Mouse (Mus musculus) kidney, adult 2 months (tissue): ENCODE measurements around the gene Rpl37a. TPM values are rescaled to one million over a fixed set of nuclear protein-coding genes. Genes with fewer than 3 reads are reported as not detected.

Source experiments
- DNase-seq: peaks from one replicate; pipeline ENCODE4 v3.0.0; 2021
- H3K27ac ChIP-seq: fragments of 200-500 bp; 2 replicates; pipeline ENCODE4 v1.5.1; 2012; ENCODE audit warnings: low read depth, low read length, control low read depth, inconsistent platforms; ENCODE audit not compliant: insufficient read depth
- H3K27me3 ChIP-seq: fragments of 200-500 bp; replicated peaks from 2 replicates; pipeline ENCODE4 v1.6.1; 2012; ENCODE audit warnings: mild to moderate bottlenecking, moderate library complexity, low read length, inconsistent platforms; ENCODE audit not compliant: control insufficient read depth, insufficient read depth
- H3K36me3 ChIP-seq: fragments of 200-500 bp; 2 replicates; pipeline ENCODE4 v1.6.1; 2012; ENCODE audit warnings: mild to moderate bottlenecking, moderate library complexity, low read length, inconsistent platforms; ENCODE audit not compliant: control insufficient read depth, insufficient read depth
- H3K4me1 ChIP-seq: fragments of 200-500 bp; 2 replicates; pipeline ENCODE4 v1.6.1; 2011; ENCODE audit warnings: low read length; ENCODE audit not compliant: control insufficient read depth, insufficient read depth
- H3K4me3 ChIP-seq: fragments of 200-500 bp; 2 replicates; pipeline ENCODE4 v1.5.1; 2011; ENCODE audit warnings: mild to moderate bottlenecking, low read depth, low read length, control low read depth; ENCODE audit not compliant: insufficient read depth
- CTCF ChIP-seq: fragments of 200-500 bp; conservative IDR thresholded peaks from 2 replicates; pipeline ENCODE4 v1.5.1; 2011; ENCODE audit warnings: low read depth, mild to moderate bottlenecking, control low read depth, low read length, moderate library complexity, mixed read lengths; ENCODE audit not compliant: insufficient read depth, insufficient read length
- POLR2A ChIP-seq: fragments of 200-500 bp; IDR thresholded peaks from one replicate; pipeline ENCODE4 v1.6.1; 2011; ENCODE audit warnings: low read depth, low read length, control low read depth
- WGBS: fragments of 180-500 bp; shearing (Covaris S2); methylation state at CpG from one replicate; pipeline ENCODE4 v1.1.7; 2018; 5-methylcytosine and 5-hydroxymethylcytosine counted together
- polyA plus RNA-seq: library from polyadenylated mRNA; depleted of rRNA; stranded (reverse); fragments of >200 nt; gene quantifications from 2 replicates; pipeline ENCODE4 v1.2.3, GENCODE M21; 2012

The Rpl37a gene
- polyA plus RNA-seq, 1 experiment: 773 TPM

- H3K27me3 ChIP-seq: no peaks in the 10 kb centered on the region
- DNase-seq: no peak
- no peaks in the 10 kb centered on the region for H3K36me3 ChIP-seq
- WGBS: 77% methylated on average over 6 of the region's 6 CpGs
- no peaks in the 10 kb centered on the region for H3K4me1 ChIP-seq
- H3K27ac ChIP-seq: no peak overlapping the region
- H3K4me3 ChIP-seq: no peak overlapping the region
- no peak for TF ChIP-seq CTCF
- TF ChIP-seq POLR2A: no peak
Measured at GRCm38 (mm10) chr1:72720115-72720725, 9.1 kb downstream of the Rpl37a start.

- Histone ChIP-seq H3K27me3 (no peaks in the 10 kb centered on the region), H3K36me3 (no peaks in the 10 kb centered on the region), H3K4me1 (no peaks in the 10 kb centered on the region), H3K4me3 (no peak overlapping the region), H3K27ac (no peak overlapping the region)
- DNase-seq: no peak
- TF ChIP-seq POLR2A (no peak), CTCF (no peak)
- WGBS: 61% methylated on average over 8 of the region's 8 CpGs
Measured at GRCm38 (mm10) chr1:72722646-72723045, 11.6 kb downstream of the Rpl37a start.

- TF ChIP-seq CTCF (no peak), POLR2A (no peak)
- Histone ChIP-seq H3K36me3 (no peaks in the 10 kb centered on the region), H3K27me3 (no peaks in the 10 kb centered on the region), H3K27ac (no peak overlapping the region), H3K4me3 (no peak overlapping the region), H3K4me1 (no peaks in the 10 kb centered on the region)
- WGBS: 80% methylated on average over 2 of the region's 2 CpGs
- DNase-seq: no peak
Measured at GRCm38 (mm10) chr1:72724354-72724753, 13.3 kb downstream of the Rpl37a start.

DNA sequence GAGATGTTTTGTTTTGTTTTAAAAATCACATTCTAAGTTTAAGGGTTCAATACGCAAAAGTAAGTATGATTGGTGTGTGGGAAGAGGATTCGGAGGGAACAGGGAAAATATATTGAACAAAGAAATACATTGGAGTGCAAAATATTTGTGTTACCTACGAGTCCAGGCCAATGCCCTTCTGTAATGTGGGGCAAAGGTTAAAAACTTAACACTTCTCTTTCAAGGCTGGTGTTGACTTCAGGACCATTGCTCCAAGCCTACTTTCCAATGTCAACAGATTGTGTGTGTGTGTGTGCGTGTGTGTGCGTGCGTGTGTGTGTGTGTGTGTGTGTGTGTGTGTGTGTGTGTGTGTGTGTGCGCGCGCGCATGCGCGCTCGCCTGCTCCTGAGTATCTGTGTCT is 14.9 kb downstream of the Rpl37a start:
- no peaks in the 10 kb centered on the region for H3K36me3 ChIP-seq
- H3K27ac ChIP-seq: no peak overlapping the region
- WGBS: 88% methylated on average over 13 of the region's 13 CpGs

DNA sequence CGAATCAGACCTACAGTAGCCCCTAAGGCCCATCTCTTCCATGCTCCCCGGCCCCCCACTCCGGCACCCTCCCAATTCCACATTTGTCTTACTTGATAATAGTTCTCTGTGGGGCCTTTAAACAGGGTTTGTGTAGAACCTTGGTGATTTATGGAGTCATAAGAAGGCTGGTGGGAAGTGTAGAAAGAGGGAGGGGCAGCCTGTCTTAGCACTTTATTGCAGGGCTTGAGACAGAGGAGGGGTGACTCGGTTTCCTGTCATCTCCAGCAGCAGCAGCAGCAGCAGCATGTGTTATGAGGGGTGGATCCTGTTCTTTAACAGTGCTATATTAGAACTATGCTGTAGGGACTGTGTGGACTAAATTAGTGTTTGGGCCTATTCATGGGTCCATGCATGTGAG is 17.7 kb downstream of the Rpl37a start:
- TF ChIP-seq CTCF: no peak
- no peak for TF ChIP-seq POLR2A
- Histone ChIP-seq H3K27ac (no peak overlapping the region), H3K36me3 (no peaks in the 10 kb centered on the region), H3K4me3 (no peak overlapping the region), H3K27me3 (no peaks in the 10 kb centered on the region), H3K4me1 (no peaks in the 10 kb centered on the region)
- DNase-seq: no peak
- 66% methylated on average over 4 of the region's 4 CpGs for WGBS

More for the DNA sequence above, 14.9 kb downstream of the Rpl37a start:
- H3K4me1 ChIP-seq: no peaks in the 10 kb centered on the region
- H3K4me3 ChIP-seq: no peak overlapping the region
- no peaks in the 10 kb centered on the region for H3K27me3 ChIP-seq
- TF ChIP-seq CTCF: no peak
- no peak for TF ChIP-seq POLR2A
- no peak for DNase-seq

DNA sequence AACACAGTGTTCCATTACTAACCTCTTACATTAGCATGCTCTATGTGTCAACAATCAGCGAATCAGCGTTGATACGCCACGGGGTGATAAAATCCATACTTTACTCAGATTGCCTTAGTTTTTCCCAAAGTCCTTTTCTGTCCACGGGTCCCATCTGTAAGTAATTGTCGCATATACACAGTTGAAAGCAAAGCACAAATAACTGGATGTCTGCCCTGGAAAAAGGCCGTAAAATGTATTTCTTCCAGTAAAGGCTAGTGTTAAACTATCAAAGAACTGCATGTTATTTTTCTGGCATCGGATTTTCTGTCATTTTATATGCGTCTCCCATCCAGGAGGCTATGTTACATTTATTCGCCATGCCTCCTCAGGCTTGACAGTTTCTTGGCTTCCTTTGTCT is 19.0 kb downstream of the Rpl37a start:
- TF ChIP-seq POLR2A (no peak), CTCF (no peak)
- Histone ChIP-seq H3K27me3 (no peaks in the 10 kb centered on the region), H3K27ac (no peak overlapping the region), H3K36me3 (no peaks in the 10 kb centered on the region), H3K4me1 (no peaks in the 10 kb centered on the region), H3K4me3 (no peak overlapping the region)
- no peak for DNase-seq
- WGBS: 82% methylated on average over 10 of the region's 10 CpGs

DNA sequence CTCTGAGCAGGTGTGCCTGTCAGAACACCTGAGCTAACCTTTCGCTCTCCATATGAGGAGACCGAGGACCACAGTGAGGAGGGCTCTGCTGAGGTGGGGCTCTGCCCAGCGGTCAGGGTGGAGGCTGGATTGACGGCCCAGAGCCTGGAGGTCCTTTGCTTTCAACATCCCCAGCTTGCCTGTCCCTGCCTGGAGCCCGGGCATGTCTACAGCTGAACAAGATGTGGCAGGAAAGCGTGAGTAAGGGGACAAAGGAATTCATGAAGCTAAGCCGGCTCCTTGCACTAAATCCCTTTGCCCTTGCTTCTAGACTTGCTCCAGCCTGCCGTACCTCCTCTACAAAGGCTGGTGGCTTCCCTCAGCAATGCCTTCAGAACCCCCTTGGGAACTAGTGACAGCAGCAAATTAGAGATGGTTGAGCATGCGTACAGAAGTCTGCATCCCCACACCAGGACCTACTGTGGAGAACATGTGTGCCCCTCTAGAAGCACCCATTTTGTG is 22.2 kb downstream of the Rpl37a start:
- no peaks in the 10 kb centered on the region for H3K36me3 ChIP-seq
- H3K27me3 ChIP-seq: no peaks in the 10 kb centered on the region
- H3K4me3 ChIP-seq: no peak overlapping the region
- no peak for DNase-seq
- H3K27ac ChIP-seq: no peak overlapping the region
- WGBS: 94% methylated on average over 9 of the region's 9 CpGs
- TF ChIP-seq CTCF (no peak), POLR2A (no peak)
- no peaks in the 10 kb centered on the region for H3K4me1 ChIP-seq
